22 mouse cellular contexts compared by ENCODE assay signal in the genomic region with DNA sequence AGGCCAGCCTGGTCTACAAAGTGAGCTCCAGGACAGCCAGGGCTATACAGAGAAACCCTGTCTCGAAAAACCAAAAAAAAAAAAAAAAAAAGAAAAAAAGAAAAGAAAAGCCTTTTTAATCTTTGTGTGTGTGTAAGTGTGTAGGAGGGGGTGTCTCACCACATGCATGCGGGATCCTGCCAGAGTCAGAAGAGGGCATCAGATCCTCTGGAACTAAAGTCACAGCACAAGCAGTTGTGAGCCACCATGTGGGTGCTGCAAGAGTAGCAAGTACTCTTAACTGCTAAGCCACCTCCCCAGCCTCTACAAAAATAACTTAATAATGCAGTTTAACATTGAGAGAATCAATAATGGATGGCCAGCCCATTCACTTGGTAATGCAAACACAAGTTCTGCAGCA. TPM values are rescaled to one million over a fixed set of nuclear protein-coding genes. Genes with fewer than 3 reads are reported as not detected.
DNase-seq lines count a peak whose midpoint lies in the region; ATAC-seq and TF ChIP-seq lines count a peak whose summit lies in the region.
"Had no signal": no experiment of that assay in that cellular context is flagged by ENCODE, and none has a peak within 500 bp of the region (broad histone marks: within the 10 kb centered on the region; RNA-seq: fewer than 3 reads in every experiment).

No protein-coding gene starts in this region.

- 96% methylated on average over 1 of the region's 2 CpGs for WGBS in forebrain, postnatal 0 days
- WGBS in forebrain, embryonic 13.5 days = 84% methylated on average over 2 of the region's 2 CpGs
- WGBS in liver, postnatal 0 days (ENCODE audit: insufficient replicate concordance) = 88% methylated on average over 1 of the region's 2 CpGs
- WGBS in liver, embryonic 11.5 days = 96% methylated on average over 1 of the region's 2 CpGs
- WGBS in stomach, postnatal 0 days = 100% methylated on average over 1 of the region's 2 CpGs

- no peak for TF ChIP-seq EP300 in liver, postnatal 0 days (IDR thresholded peaks at IDR 0.05; ENCODE audit: low read depth)
- TF ChIP-seq EP300 in stomach, postnatal 0 days (optimal IDR thresholded peaks at IDR 0.05) = no peak

- H3K4me1 ChIP-seq in forebrain, postnatal 0 days (ENCODE audit: insufficient read depth) = no peaks in the 10 kb centered on the region
- H3K4me1 ChIP-seq in forebrain, embryonic 13.5 days = no peaks in the 10 kb centered on the region
- no peaks in the 10 kb centered on the region for H3K4me1 ChIP-seq in liver, postnatal 0 days (ENCODE audit: insufficient read depth)
- H3K4me1 ChIP-seq in liver, embryonic 11.5 days (replicated peaks; ENCODE audit: control insufficient read depth, insufficient read depth, low read length) = no peaks in the 10 kb centered on the region
- H3K4me1 ChIP-seq in stomach, postnatal 0 days (replicated peaks; ENCODE audit: control insufficient read depth, insufficient read depth) = no peaks in the 10 kb centered on the region
- H3K4me1 ChIP-seq: embryonic facial prominence, embryonic 13.5 days; hindbrain, embryonic 10.5 days; limb, embryonic 12.5 days; liver, embryonic 15.5 days; megakaryocyte, embryonic 14.5 days; neural tube, embryonic 12.5 days had no signal

- peak; percentile 48; the same call in 1 of the 2 replicates for ATAC-seq in forebrain, postnatal 0 days
- no peak for ATAC-seq in forebrain, embryonic 13.5 days
- no peak for ATAC-seq in liver, postnatal 0 days
- ATAC-seq in liver, embryonic 11.5 days (replicated peaks; ENCODE audit: low FRiP score) = no peak
- ATAC-seq in stomach, postnatal 0 days (ENCODE audit: low FRiP score, low TSS enrichment) = no peak
- ATAC-seq: inflammation-experienced regulatory T-cells, adult 6 months had no signal

- no peak for DNase-seq in forebrain, postnatal 0 days
- DNase-seq in liver, postnatal 0 days = no peak
- DNase-seq in liver, embryonic 11.5 days (ENCODE audit: low spot score) = no peak
- peak; percentile 22 for DNase-seq in adipocyte (ENCODE audit: low spot score)
- no peak for DNase-seq in stomach, postnatal 0 days (ENCODE audit: low spot score)
- no peak for DNase-seq in frontal cortex, adult 2 months (ENCODE audit: extremely low spot score in 1 of 2, low spot score in 1 of 2)
- DNase-seq: adrenal gland, adult 2 months; cerebellum, adult 9-11 months; gastrocnemius, postnatal 10 days; heart, adult 18-20 months; kidney, postnatal 4 days; lung, postnatal 10 days; right cerebral cortex, adult 18-20 months; thymus, postnatal 25 days had no signal

- H3K4me2 ChIP-seq in forebrain, postnatal 0 days (ENCODE audit: low read depth) = no peak overlapping the region
- H3K4me2 ChIP-seq in forebrain, embryonic 13.5 days = no peak overlapping the region
- no peak overlapping the region for H3K4me2 ChIP-seq in liver, postnatal 0 days (ENCODE audit: low read depth, low read length)
- no peak overlapping the region for H3K4me2 ChIP-seq in liver, embryonic 11.5 days
- no peak overlapping the region for H3K4me2 ChIP-seq in stomach, postnatal 0 days (replicated peaks; ENCODE audit: low read depth)
- H3K4me2 ChIP-seq: embryonic facial prominence, embryonic 13.5 days; limb, embryonic 12.5 days; liver, embryonic 15.5 days; neural tube, embryonic 12.5 days had no signal

- H3K9me3 ChIP-seq in forebrain, postnatal 0 days (ENCODE audit: low read length) = no peaks in the 10 kb centered on the region
- no peaks in the 10 kb centered on the region for H3K9me3 ChIP-seq in forebrain, embryonic 13.5 days (replicated peaks)
- H3K9me3 ChIP-seq in liver, postnatal 0 days (ENCODE audit: low read length) = no peaks in the 10 kb centered on the region
- no peaks in the 10 kb centered on the region for H3K9me3 ChIP-seq in liver, embryonic 11.5 days (ENCODE audit: control insufficient read depth, low read length)
- no peaks in the 10 kb centered on the region for H3K9me3 ChIP-seq in stomach, postnatal 0 days (ENCODE audit: control insufficient read depth, low read length)
- H3K9me3 ChIP-seq: embryonic facial prominence, embryonic 13.5 days; hindbrain, embryonic 10.5 days; limb, embryonic 12.5 days; liver, embryonic 15.5 days; megakaryocyte, embryonic 14.5 days; neural tube, embryonic 12.5 days had no signal

- H3K9ac ChIP-seq in forebrain, postnatal 0 days = no peak overlapping the region
- H3K9ac ChIP-seq in forebrain, embryonic 13.5 days = no peak overlapping the region
- no peak overlapping the region for H3K9ac ChIP-seq in liver, postnatal 0 days (replicated peaks)
- no peak overlapping the region for H3K9ac ChIP-seq in liver, embryonic 11.5 days (ENCODE audit: low read depth, low read length)
- H3K9ac ChIP-seq in stomach, postnatal 0 days (ENCODE audit: low read length) = no peak overlapping the region
- H3K9ac ChIP-seq: embryonic facial prominence, embryonic 13.5 days; limb, embryonic 12.5 days; liver, embryonic 15.5 days; neural tube, embryonic 12.5 days had no signal

- H3K4me3 ChIP-seq in forebrain, postnatal 0 days (ENCODE audit: low read depth, low read length) = no peak overlapping the region
- no peak overlapping the region for H3K4me3 ChIP-seq in forebrain, embryonic 13.5 days
- H3K4me3 ChIP-seq in liver, postnatal 0 days (ENCODE audit: low read depth, low read length) = no peak overlapping the region
- no peak overlapping the region for H3K4me3 ChIP-seq in liver, embryonic 11.5 days (ENCODE audit: low read depth, low read length)
- H3K4me3 ChIP-seq in stomach, postnatal 0 days (ENCODE audit: low read depth, low read length) = no peak overlapping the region
- H3K4me3 ChIP-seq: embryonic facial prominence, embryonic 13.5 days; hindbrain, embryonic 10.5 days; limb, embryonic 12.5 days; liver, embryonic 15.5 days; megakaryocyte, embryonic 14.5 days; neural tube, embryonic 12.5 days had no signal

- H3K27ac ChIP-seq in forebrain, postnatal 0 days (ENCODE audit: low read depth, low read length) = no peak overlapping the region
- no peak overlapping the region for H3K27ac ChIP-seq in forebrain, embryonic 13.5 days
- H3K27ac ChIP-seq in liver, postnatal 0 days (ENCODE audit: low read depth) = no peak overlapping the region
- no peak overlapping the region for H3K27ac ChIP-seq in liver, embryonic 11.5 days (ENCODE audit: low read depth, low read length)
- H3K27ac ChIP-seq in stomach, postnatal 0 days (replicated peaks) = no peak overlapping the region
- H3K27ac ChIP-seq: embryonic facial prominence, embryonic 13.5 days; hindbrain, embryonic 10.5 days; limb, embryonic 12.5 days; liver, embryonic 15.5 days; neural tube, embryonic 12.5 days had no signal

- H3K36me3 ChIP-seq in forebrain, postnatal 0 days (ENCODE audit: insufficient read depth) = peaks cover 56% of the 10 kb centered on the region
- peaks cover 83% of the 10 kb centered on the region for H3K36me3 ChIP-seq in forebrain, embryonic 13.5 days (ENCODE audit: poor library complexity, severe bottlenecking)
- peaks cover 52% of the 10 kb centered on the region for H3K36me3 ChIP-seq in liver, postnatal 0 days (replicated peaks; ENCODE audit: insufficient read depth, low read length)
- H3K36me3 ChIP-seq in liver, embryonic 11.5 days (ENCODE audit: control insufficient read depth, insufficient read depth, low read length) = peaks cover 41% of the 10 kb centered on the region
- peaks cover 16% of the 10 kb centered on the region for H3K36me3 ChIP-seq in stomach, postnatal 0 days (ENCODE audit: control insufficient read depth, insufficient read depth, low read length)

- H3K27me3 ChIP-seq in forebrain, postnatal 0 days (ENCODE audit: insufficient read depth, low read length) = no peaks in the 10 kb centered on the region
- no peaks in the 10 kb centered on the region for H3K27me3 ChIP-seq in forebrain, embryonic 13.5 days
- H3K27me3 ChIP-seq in liver, postnatal 0 days (ENCODE audit: insufficient read depth, low read length) = no peaks in the 10 kb centered on the region
- no peaks in the 10 kb centered on the region for H3K27me3 ChIP-seq in liver, embryonic 11.5 days (replicated peaks; ENCODE audit: control insufficient read depth, insufficient read depth, low read length)
- no peaks in the 10 kb centered on the region for H3K27me3 ChIP-seq in stomach, postnatal 0 days (ENCODE audit: control insufficient read depth, insufficient read depth, low read length)
- H3K27me3 ChIP-seq: embryonic facial prominence, embryonic 13.5 days; limb, embryonic 12.5 days; liver, embryonic 15.5 days; megakaryocyte, embryonic 14.5 days; neural tube, embryonic 12.5 days had no signal

- peak; percentile 37; the same call in 1 of the 2 replicates for TF ChIP-seq CTCF in forebrain, postnatal 0 days (IDR thresholded peaks at IDR 0.05; ENCODE audit: low read depth)
- TF ChIP-seq CTCF in liver, postnatal 0 days (IDR thresholded peaks at IDR 0.05; ENCODE audit: low read depth) = peak; percentile 17; the same call in 1 of the 2 replicates
- TF ChIP-seq CTCF in stomach, postnatal 0 days (IDR thresholded peaks at IDR 0.05; ENCODE audit: low read depth) = peak; percentile 25; the same call in 1 of the 2 replicates

RNA-seq across cellular contexts. Expression of a gene that starts 22.5 kb away (rescaled TPM):
- total RNA-seq in forebrain, postnatal 0 days (2014; rRNA removed) = 21.3 and 23.2 TPM in 2 replicates
- 11.7 and 16.4 TPM in 2 replicates for polyA plus RNA-seq in forebrain, postnatal 0 days (2015; fragmentation: Nextera tagmentation; extraction: Ambion mirVana)
- polyA plus RNA-seq in forebrain, embryonic 13.5 days (2015; fragmentation: Nextera tagmentation; extraction: Ambion mirVana) = 48.4 and 51.3 TPM in 2 replicates
- 10.9 and 12.6 TPM in 2 replicates for polyA plus RNA-seq in liver, postnatal 0 days (2015; fragmentation: Nextera tagmentation; extraction: Ambion mirVana)
- 44.5 and 48.7 TPM in 2 replicates for polyA plus RNA-seq in liver, embryonic 11.5 days (2014; fragmentation: Nextera tagmentation; extraction: Ambion mirVana)
- polyA plus RNA-seq in stomach, postnatal 0 days (2015; fragmentation: Nextera tagmentation; extraction: Ambion mirVana) = 15.2 and 15.9 TPM in 2 replicates
- polyA plus RNA-seq in frontal cortex, adult 2 months (2012; rRNA removed) = 30.8 and 31.8 TPM in 2 replicates

RNA-seq across cellular contexts. Expression of a gene that starts 22.6 kb away (rescaled TPM):
- 14.4 and 22.2 TPM in 2 replicates for total RNA-seq in forebrain, postnatal 0 days (2014; rRNA removed)
- 12.6 and 12.9 TPM in 2 replicates for polyA plus RNA-seq in forebrain, postnatal 0 days (2015; fragmentation: Nextera tagmentation; extraction: Ambion mirVana)
- polyA plus RNA-seq in forebrain, embryonic 13.5 days (2015; fragmentation: Nextera tagmentation; extraction: Ambion mirVana) = 26.9 and 30.0 TPM in 2 replicates
- 17.2 and 20.6 TPM in 2 replicates for polyA plus RNA-seq in liver, postnatal 0 days (2015; fragmentation: Nextera tagmentation; extraction: Ambion mirVana)
- 19.1 and 20.7 TPM in 2 replicates for polyA plus RNA-seq in liver, embryonic 11.5 days (2014; fragmentation: Nextera tagmentation; extraction: Ambion mirVana)
- polyA plus RNA-seq in stomach, postnatal 0 days (2015; fragmentation: Nextera tagmentation; extraction: Ambion mirVana) = 25.1 and 25.6 TPM in 2 replicates
- 12.1 and 16.3 TPM in 2 replicates for polyA plus RNA-seq in frontal cortex, adult 2 months (2012; rRNA removed)

RNA-seq across cellular contexts. Expression of a gene that starts 49.9 kb away (rescaled TPM):
- total RNA-seq in forebrain, postnatal 0 days (2014; rRNA removed) = 83.1 and 84.2 TPM in 2 replicates
- 76.6 and 78.4 TPM in 2 replicates for polyA plus RNA-seq in forebrain, postnatal 0 days (2015; fragmentation: Nextera tagmentation; extraction: Ambion mirVana)
- 112 and 125 TPM in 2 replicates for polyA plus RNA-seq in forebrain, embryonic 13.5 days (2015; fragmentation: Nextera tagmentation; extraction: Ambion mirVana)
- polyA plus RNA-seq in liver, postnatal 0 days (2015; fragmentation: Nextera tagmentation; extraction: Ambion mirVana) = 18.8 and 19.4 TPM in 2 replicates
- 60.3 and 67.9 TPM in 2 replicates for polyA plus RNA-seq in liver, embryonic 11.5 days (2014; fragmentation: Nextera tagmentation; extraction: Ambion mirVana)
- 29.8 and 32.6 TPM in 2 replicates for polyA plus RNA-seq in stomach, postnatal 0 days (2015; fragmentation: Nextera tagmentation; extraction: Ambion mirVana)
- 31.3 and 36.0 TPM in 2 replicates for polyA plus RNA-seq in frontal cortex, adult 2 months (2012; rRNA removed)
